Mouse (Mus musculus) skeletal muscle tissue, adult 2 months (tissue): ENCODE measurements at regions not wholly inside any gene's neighbourhood (a gene's known extent, or its start where the extent isn't known, plus 50 kb on each side); places are given as distances from the start of the nearest gene placed in this dataset.

Experiments
- DNase-seq: peaks from one replicate; pipeline ENCODE4 v3.0.0-alpha.2; 2012; ENCODE audit warnings: low read depth, low spot score

GRCm38 (mm10) chr3:128723100-128723499 lies 476.6 kb upstream of the Pitx2 start:
- DNase-seq = no peak

DNA sequence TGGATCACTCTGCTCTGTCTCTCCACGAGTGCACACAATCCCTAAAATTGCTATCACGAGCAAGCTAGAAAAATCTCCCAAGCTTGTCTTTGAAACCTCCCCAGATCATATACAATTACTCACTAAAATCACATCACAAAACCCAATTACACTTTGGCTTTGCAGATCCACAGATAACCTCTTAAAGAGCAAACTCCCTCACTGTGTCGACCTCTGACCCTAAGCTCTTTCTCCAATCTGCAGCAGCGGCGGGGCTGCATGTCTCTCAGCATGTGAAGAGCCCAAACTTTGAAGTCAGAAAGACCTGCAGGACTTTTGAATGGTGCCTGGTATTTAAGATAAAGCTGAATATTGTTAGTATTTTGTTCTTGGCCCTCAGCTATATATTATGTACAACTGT lies 479.4 kb upstream of the Pitx2 start:
- no peak for DNase-seq

GRCm38 (mm10) chr3:128719226-128719625 lies 480.5 kb upstream of the Pitx2 start:
- DNase-seq = no peak

DNA sequence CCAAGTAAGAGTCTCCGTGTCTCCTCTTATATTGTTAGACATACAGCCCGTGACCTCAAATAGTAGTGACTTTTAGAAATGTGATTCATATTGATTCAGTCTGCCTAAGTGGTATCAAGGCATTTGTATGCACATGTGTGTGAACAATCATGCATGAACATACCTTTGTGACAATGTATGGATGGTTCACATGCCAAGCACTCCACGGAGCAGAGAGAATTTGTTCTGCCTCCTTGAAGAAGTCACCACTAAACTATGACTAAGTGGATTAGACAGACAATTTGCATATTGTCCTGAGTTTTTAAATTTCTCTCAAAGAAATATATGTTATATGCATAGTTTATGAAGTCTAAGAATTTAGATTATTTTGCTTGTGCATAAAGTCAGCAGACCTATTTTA lies 492.4 kb upstream of the Pitx2 start:
- no peak for DNase-seq

DNA sequence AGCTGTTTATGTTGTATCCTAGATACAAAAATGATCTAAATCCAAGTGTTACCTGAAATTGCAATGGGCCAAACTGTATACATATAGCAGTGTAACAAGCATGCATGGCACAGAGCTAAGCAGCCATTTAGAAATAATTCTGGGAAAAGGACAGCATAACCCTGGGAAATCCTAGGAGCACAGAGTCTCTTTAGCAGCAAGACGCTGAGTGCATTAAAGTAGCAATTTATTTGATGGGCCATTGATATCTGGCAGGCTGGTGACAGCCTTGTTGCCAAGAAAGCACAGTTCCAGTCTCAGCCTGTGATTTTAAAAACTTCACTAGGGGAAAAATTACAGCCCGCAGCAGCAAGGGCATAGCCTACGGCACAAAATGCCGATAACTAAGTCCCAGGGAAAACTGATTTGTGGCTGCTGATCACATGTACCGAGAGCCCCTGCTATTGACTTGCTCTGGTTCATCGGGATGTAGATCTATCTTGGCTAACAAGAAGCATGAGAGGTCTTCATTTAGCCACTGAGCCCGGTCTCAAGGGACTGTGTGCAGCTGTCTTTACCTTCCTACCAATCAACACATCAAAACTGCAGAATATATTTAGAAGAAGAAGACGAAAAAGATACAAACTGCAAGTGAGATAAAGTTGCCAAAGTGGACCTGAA lies 531.1 kb upstream of the Pitx2 start:
- no peak for DNase-seq

DNA sequence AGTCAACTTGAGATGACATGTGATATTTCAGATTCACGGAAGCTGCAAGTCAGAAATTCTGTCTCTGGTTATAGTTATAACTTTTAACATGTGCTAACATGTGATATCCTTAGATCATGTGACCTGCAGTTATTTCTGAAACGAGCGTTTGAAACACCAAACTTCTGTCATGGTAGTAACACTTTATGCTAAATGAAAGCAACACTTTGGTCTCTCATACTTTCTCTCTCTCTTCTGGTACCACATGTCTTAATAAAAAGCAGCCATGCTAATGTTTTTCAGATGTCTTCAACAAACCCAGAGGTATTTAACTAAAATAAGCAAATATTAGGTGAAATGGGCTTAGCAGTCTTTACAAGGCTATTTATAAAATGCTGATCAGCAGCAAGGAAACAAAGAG lies 534.5 kb upstream of the Pitx2 start:
- peak; percentile 3 for DNase-seq

DNA sequence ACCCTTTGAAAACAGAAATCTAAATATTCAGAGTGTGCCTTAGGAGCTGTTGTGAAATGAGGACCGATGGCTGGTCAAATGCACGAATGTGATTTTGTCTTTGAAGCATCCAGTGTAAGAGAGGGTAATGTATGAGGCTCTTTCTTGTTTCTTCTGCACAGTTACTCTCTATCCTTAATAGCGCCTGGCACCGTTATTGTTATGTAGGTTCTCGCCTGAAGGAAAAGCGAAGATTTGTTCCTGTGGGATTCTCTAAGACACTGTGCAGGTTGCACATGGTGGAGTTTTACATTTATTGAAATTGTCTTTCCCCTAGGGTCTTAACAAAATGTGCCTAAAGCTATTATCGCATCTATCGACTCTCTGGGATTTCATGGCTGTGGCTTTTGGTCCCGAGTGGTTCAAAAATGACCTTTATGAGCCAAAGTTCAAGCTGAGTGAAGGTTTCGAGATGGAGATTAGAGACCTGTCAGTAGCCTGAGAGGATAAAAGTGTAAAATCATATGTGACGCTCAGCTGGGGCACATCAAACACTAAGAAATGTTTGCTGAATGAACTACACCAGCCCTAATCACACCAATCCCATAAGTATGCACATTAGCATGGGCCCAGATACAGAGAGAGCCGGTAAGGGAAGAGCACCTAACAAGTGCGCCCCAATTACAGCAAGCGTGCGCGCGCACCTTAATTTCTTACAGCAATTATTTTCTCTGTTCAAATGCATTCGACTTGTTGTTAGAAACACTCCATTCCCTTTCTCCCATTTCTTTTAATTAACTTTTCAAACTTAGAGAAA lies 562.5 kb upstream of the Pitx2 start:
- no peak for DNase-seq

DNA sequence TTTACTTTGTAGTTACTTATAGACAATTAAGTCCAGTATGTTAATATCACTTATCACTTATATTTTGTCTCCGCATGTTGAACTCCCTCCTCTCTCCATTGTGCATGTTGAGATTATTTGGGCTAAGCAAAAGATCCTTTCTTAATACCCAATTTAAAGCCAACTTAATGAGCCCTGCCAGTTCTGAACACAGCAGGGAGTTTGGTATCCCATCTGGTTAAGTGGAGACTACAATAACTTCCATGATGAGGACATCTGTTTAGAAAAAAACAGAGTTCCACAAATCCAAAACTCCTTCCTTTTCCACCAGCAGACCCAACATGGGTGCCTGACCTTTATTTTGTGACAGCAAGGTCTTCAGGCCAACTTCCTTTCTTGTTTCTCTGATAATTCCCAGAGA lies 572.0 kb upstream of the Pitx2 start:
- DNase-seq = no peak

- DNase-seq = no peak
These were observed 583.0 kb upstream of the Pitx2 start for GRCm38 (mm10) chr3:128616675-128617074.

DNA sequence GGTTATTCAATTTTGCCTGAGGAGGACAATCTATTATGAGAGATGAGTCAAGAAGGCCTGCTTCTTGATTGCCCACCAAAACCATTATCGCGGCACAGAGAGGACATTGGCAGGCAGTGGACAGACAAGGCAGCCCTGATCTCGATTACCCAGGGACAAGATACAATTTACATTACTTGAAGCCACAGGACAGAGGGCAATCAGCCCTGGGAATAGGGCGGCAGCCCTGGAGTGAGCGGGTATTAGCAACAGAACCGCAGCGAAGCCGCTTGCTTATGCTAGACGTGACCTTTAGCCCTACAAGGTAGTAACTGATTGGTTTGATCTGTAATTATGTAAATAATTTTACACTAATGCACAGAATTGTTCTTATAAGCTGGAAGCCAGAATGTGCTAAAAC lies 586.0 kb upstream of the Pitx2 start:
- no peak for DNase-seq

- DNase-seq = peak; percentile 1
These were observed 588.9 kb upstream of the Pitx2 start for GRCm38 (mm10) chr3:128610731-128611130.

- DNase-seq = no peak
These were observed 591.0 kb upstream of the Pitx2 start for GRCm38 (mm10) chr3:128608694-128609093.

- no peak for DNase-seq
These were observed 624.1 kb upstream of the Pitx2 start for GRCm38 (mm10) chr3:128575339-128576129.

GRCm38 (mm10) chr3:128570551-128570950 lies 629.1 kb upstream of the Pitx2 start:
- DNase-seq = no peak

DNA sequence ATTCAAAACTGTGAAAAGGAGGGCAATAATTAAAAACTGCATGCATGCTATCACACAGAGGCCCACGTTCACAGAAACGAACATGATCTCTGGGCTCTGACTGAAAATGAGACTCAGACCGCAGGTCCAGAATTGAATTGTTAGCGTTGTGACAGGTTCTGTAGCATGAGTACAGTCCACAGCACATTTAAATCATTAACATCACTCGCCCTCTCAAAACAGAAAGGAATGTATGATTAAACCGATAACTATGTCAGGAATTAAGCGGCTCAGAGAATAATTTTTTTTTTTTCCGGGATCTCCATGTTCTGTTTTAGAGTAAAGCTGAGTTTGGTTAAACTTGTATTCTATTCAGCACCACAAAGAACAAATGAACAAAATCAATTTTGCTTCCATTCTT lies 634.3 kb upstream of the Pitx2 start:
- no peak for DNase-seq

- DNase-seq = peak; percentile 7
These were observed 650.5 kb upstream of the Fam241a start for GRCm38 (mm10) chr3:128546416-128547327.

DNA sequence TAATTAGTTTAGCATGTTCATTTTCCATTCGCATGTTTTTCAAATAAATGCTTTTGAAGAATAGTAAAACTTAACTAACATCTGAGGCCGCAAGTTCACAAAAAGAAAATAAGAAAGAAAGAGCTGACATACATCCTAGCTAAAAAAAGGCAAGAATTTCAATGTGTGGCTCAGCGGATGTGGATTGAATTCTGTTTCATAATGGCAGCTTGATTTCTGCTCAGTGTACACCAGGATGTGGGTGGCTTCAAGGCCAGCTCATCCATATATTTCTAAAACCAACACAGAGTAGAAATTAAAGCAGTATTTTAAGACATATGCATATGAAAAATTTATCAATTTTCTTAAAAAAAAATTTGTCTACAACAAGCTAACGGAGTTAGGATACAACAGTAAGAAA lies 629.3 kb upstream of the Fam241a start:
- no peak for DNase-seq

DNA sequence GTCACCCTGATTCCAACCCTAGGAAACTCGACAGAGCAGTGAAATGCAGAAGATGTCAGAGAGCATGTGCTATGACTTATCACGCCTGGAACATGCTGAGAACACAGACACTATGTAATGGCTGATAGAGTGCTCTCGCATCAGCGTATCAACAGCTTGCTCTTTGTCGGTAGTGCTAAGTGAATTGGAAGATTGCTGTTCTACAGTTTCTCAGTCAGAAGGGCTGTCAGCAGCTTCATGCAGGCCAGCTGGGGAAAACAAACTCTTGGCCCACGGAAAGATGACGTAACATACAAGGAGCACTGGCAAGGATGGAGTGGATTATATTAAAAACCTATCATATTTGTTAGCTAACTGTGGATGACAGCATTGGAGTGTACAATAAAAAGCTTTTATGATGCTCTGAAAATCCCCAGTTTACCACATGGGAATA lies 624.6 kb upstream of the Fam241a start:
- peak; percentile 49 for DNase-seq

GRCm38 (mm10) chr3:128519913-128520316 lies 623.8 kb upstream of the Fam241a start:
- DNase-seq = no peak

GRCm38 (mm10) chr3:128518806-128519205 lies 622.7 kb upstream of the Fam241a start:
- DNase-seq = peak; percentile 24

- no peak for DNase-seq
These were observed 575.0 kb upstream of the Fam241a start for GRCm38 (mm10) chr3:128471111-128471510.
